Mouse (Mus musculus): ENCODE results near the gene Tbl3. TPM values are rescaled to one million over a fixed set of nuclear protein-coding genes. Genes with fewer than 3 reads are reported as not detected.

Gene Tbl3
- polyA plus RNA-seq, 1 experiment: 34.8 TPM

- no peak for DNase-seq (ENCODE audit: low spot score)
Measured at GRCm38 (mm10) chr17:24653967-24654710, 53.3 kb downstream of the Tbl3 start.

- no peak for DNase-seq (ENCODE audit: low spot score)
Measured at GRCm38 (mm10) chr17:24651835-24652234, 55.6 kb downstream of the Tbl3 start.

GRCm38 (mm10) chr17:24650766-24651165 is 56.7 kb downstream of the Tbl3 start:
- DNase-seq (ENCODE audit: low spot score): no peak

- peak; percentile 57 for DNase-seq (ENCODE audit: low spot score)
Measured at GRCm38 (mm10) chr17:24650070-24650616, 57.3 kb downstream of the Tbl3 start, which contains the start of gene Slc9a3r2. Gene Slc9a3r2, minus strand, starts transcription at chr17:24650327.

GRCm38 (mm10) chr17:24649581-24650069 is 57.8 kb downstream of the Tbl3 start:
- no peak for DNase-seq (ENCODE audit: low spot score)

- DNase-seq (ENCODE audit: low spot score): no peak
Measured at GRCm38 (mm10) chr17:24648731-24649377, 58.6 kb downstream of the Tbl3 start.

Other genes starting within 250 kb of the Tbl3 start
- gene E4f1, start 237.3 kb downstream of the Tbl3 start, polyA plus RNA-seq (2012; rRNA removed): 55.8 and 61.5 TPM in 2 replicates
- 31.8 and 33.5 TPM in 2 replicates for gene Pgp, start 237.3 kb downstream of the Tbl3 start, polyA plus RNA-seq (2012; rRNA removed)
- 0.10 and 0.19 TPM in 2 replicates for gene Bricd5, start 233.8 kb downstream of the Tbl3 start, polyA plus RNA-seq (2012; rRNA removed)
- gene Mlst8, start 228.6 kb downstream of the Tbl3 start, polyA plus RNA-seq (2012; rRNA removed): 20.9 and 21.7 TPM in 2 replicates
- gene Caskin1, start 219.1 kb downstream of the Tbl3 start, polyA plus RNA-seq (2012; rRNA removed): 0.76 and 1.1 TPM in 2 replicates
- gene Traf7, start 179.7 kb downstream of the Tbl3 start, polyA plus RNA-seq (2012; rRNA removed): 174 and 223 TPM in 2 replicates
- 1.4 and 1.5 TPM in 2 replicates for gene Rab26, start 173.4 kb downstream of the Tbl3 start, polyA plus RNA-seq (2012; rRNA removed)
- gene Pkd1, start 157.8 kb downstream of the Tbl3 start, polyA plus RNA-seq (2012; rRNA removed): 69.8 and 84.0 TPM in 2 replicates
- gene Tsc2, start 75.0 kb downstream of the Tbl3 start, polyA plus RNA-seq (2012; rRNA removed): 95.3 and 112 TPM in 2 replicates
- 21.7 and 22.0 TPM in 2 replicates for gene Nthl1, start 75.0 kb downstream of the Tbl3 start, polyA plus RNA-seq (2012; rRNA removed)
- 59.2 and 63.5 TPM in 2 replicates for gene Slc9a3r2, start 57.3 kb downstream of the Tbl3 start, polyA plus RNA-seq (2012; rRNA removed)
- 0.62 and 0.80 TPM in 2 replicates for gene Npw, start 49.2 kb downstream of the Tbl3 start, polyA plus RNA-seq (2012; rRNA removed)
- gene Zfp598, start 38.0 kb downstream of the Tbl3 start, polyA plus RNA-seq (2012; rRNA removed): 42.9 and 54.2 TPM in 2 replicates
- gene Syngr3, start 17.7 kb downstream of the Tbl3 start, polyA plus RNA-seq (2012; rRNA removed): 0.58 and 0.62 TPM in 2 replicates
- 21.0 and 23.7 TPM in 2 replicates for gene Gfer, start 11.5 kb downstream of the Tbl3 start, polyA plus RNA-seq (2012; rRNA removed)
- 7.6 and 10.7 TPM in 2 replicates for gene Noxo1, start 11.4 kb downstream of the Tbl3 start, polyA plus RNA-seq (2012; rRNA removed)
- gene Rnf151, start 10.4 kb upstream of the Tbl3 start, polyA plus RNA-seq (2012; rRNA removed): 0.18 and 0.30 TPM in 2 replicates
- 1,660 and 1,865 TPM in 2 replicates for gene Rps2, start 10.5 kb upstream of the Tbl3 start, polyA plus RNA-seq (2012; rRNA removed)
- 298 and 302 TPM in 2 replicates for gene Ndufb10, start 16.8 kb upstream of the Tbl3 start, polyA plus RNA-seq (2012; rRNA removed)
- 0.19 and 0.29 TPM in 2 replicates for gene Rpl3l, start 20.2 kb upstream of the Tbl3 start, polyA plus RNA-seq (2012; rRNA removed)
- gene Msrb1, start 29.0 kb upstream of the Tbl3 start, polyA plus RNA-seq (2012; rRNA removed): 195 and 227 TPM in 2 replicates
- 0.43 and 0.77 TPM in 2 replicates for gene Hs3st6, start 45.3 kb upstream of the Tbl3 start, polyA plus RNA-seq (2012; rRNA removed)
- gene Meiob, start 96.6 kb upstream of the Tbl3 start, polyA plus RNA-seq (2012; rRNA removed): 0.75 and 0.83 TPM in 2 replicates
- 52.8 and 75.6 TPM in 2 replicates for gene Hagh, start 132.5 kb upstream of the Tbl3 start, polyA plus RNA-seq (2012; rRNA removed)
- gene Fahd1, start 142.7 kb upstream of the Tbl3 start, polyA plus RNA-seq (2012; rRNA removed): 20.5 and 21.0 TPM in 2 replicates
- gene Igfals, start 158.3 kb upstream of the Tbl3 start, polyA plus RNA-seq (2012; rRNA removed): 0.94 and 1.7 TPM in 2 replicates
- gene Nubp2, start 178.7 kb upstream of the Tbl3 start, polyA plus RNA-seq (2012; rRNA removed): 17.6 and 22.4 TPM in 2 replicates
- 30.2 and 34.8 TPM in 2 replicates for gene Spsb3, start 179.0 kb upstream of the Tbl3 start, polyA plus RNA-seq (2012; rRNA removed)
- gene Eme2, start 187.4 kb upstream of the Tbl3 start, polyA plus RNA-seq (2012; rRNA removed): 34.7 and 40.0 TPM in 2 replicates
- 75.8 and 85.5 TPM in 2 replicates for gene Mrps34, start 187.5 kb upstream of the Tbl3 start, polyA plus RNA-seq (2012; rRNA removed)
- gene Nme3, start 188.8 kb upstream of the Tbl3 start, polyA plus RNA-seq (2012; rRNA removed): 64.2 and 64.4 TPM in 2 replicates
- 86.0 and 88.1 TPM in 2 replicates for gene Mapk8ip3, start 229.3 kb upstream of the Tbl3 start, polyA plus RNA-seq (2012; rRNA removed)

Data from urinary bladder, adult 2 months (tissue).